Mouse (Mus musculus): ENCODE results near the gene Camta1. TPM values are rescaled to one million over a fixed set of nuclear protein-coding genes. Genes with fewer than 3 reads are reported as not detected.

The Camta1 gene
- polyA plus RNA-seq, 2 experiments = 7.3 to 32.8 TPM

DNA sequence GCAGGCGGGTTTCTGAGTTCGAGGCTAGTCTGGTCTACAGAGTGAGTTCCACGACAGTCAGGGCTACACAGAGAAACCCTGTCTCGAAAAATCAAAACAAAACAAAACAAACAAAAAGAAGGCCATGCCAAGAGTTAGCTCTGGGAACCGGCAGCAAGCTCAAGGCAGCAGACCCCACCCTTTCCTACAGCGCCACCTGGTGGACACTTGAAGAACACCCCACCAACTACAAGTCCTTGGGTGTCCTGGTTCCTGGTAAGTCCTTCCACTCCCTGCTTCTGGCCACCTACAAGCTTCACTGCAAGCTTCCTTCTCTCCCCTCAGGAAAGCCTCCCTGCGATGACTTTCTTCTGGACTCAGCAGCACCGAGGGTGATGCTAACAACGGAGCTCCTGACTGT lies 960.0 kb downstream of the Camta1 start:
- H3K9me3 ChIP-seq (ENCODE audit: control insufficient read depth, low read length) = no peaks in the 10 kb centered on the region
- WGBS (ENCODE audit: insufficient replicate concordance) = 47% methylated on average over 9 of the region's 9 CpGs
- H3K4me2 ChIP-seq (ENCODE audit: low read depth) = no peak overlapping the region
- DNase-seq (ENCODE audit: low read depth in 3 of 3, low spot score in 3 of 3) (peak in 2 of 3 experiments; percentile 59), ATAC-seq (ENCODE audit: insufficient read depth) (peak; percentile 8; the same call in 1 of the 2 replicates)
- no peak overlapping the region for H3K4me3 ChIP-seq (ENCODE audit: insufficient read depth in 1 of 2, low read depth in 2 of 2, low read length in 2 of 2)
- no peak overlapping the region for H3K27ac ChIP-seq
- TF ChIP-seq CTCF (IDR thresholded peaks at IDR 0.05; ENCODE audit: low read depth) (peak; percentile 95), EP300 (IDR thresholded peaks at IDR 0.05; ENCODE audit: low read depth) (no peak)
- H3K36me3 ChIP-seq (replicated peaks; ENCODE audit: control insufficient read depth, insufficient read depth, low read depth) = peaks cover 21% of the 10 kb centered on the region
- H3K27me3 ChIP-seq (ENCODE audit: control insufficient read depth, insufficient read depth, low read length) = no peaks in the 10 kb centered on the region
- H3K4me1 ChIP-seq (replicated peaks; ENCODE audit: control insufficient read depth in 2 of 2, insufficient read depth in 2 of 2, low read length in 1 of 2) = no peaks in the 10 kb centered on the region
- no peak overlapping the region for H3K9ac ChIP-seq (replicated peaks)

DNA sequence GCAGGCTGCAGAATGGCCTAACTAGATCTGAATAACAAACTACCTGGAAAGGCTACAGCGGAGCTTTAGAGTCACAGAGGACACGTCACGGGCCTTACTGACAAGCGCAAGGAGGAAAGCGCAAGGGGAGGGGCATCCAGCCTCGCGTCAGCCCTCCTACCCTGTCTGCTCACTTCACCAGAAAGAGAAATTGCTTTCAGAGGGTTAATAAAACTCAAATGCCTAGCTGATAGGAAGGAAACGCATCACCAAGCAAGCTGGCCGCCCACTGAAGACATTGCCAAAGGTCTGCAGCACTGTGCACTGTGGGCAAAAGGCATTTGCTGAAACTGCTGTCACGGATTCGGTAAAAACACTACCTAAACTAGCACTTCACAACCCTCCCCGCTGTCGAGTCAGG lies 961.2 kb downstream of the Camta1 start:
- no peak overlapping the region for H3K4me3 ChIP-seq (ENCODE audit: insufficient read depth in 1 of 2, low read depth in 2 of 2, low read length in 2 of 2)
- DNase-seq (ENCODE audit: low read depth in 3 of 3, low spot score in 3 of 3) (no peak), ATAC-seq (ENCODE audit: insufficient read depth) (no peak)
- H3K4me1 ChIP-seq (replicated peaks; ENCODE audit: control insufficient read depth in 2 of 2, insufficient read depth in 2 of 2, low read length in 1 of 2) = no peaks in the 10 kb centered on the region
- 84% methylated on average over 13 of the region's 13 CpGs for WGBS (ENCODE audit: insufficient replicate concordance)
- peaks cover 22% of the 10 kb centered on the region for H3K36me3 ChIP-seq (replicated peaks; ENCODE audit: control insufficient read depth, insufficient read depth, low read depth)
- H3K27ac ChIP-seq = no peak overlapping the region
- no peak overlapping the region for H3K9ac ChIP-seq (replicated peaks)
- H3K9me3 ChIP-seq (ENCODE audit: control insufficient read depth, low read length) = no peaks in the 10 kb centered on the region
- no peaks in the 10 kb centered on the region for H3K27me3 ChIP-seq (ENCODE audit: control insufficient read depth, insufficient read depth, low read length)
- no peak overlapping the region for H3K4me2 ChIP-seq (ENCODE audit: low read depth)
- TF ChIP-seq CTCF (IDR thresholded peaks at IDR 0.05; ENCODE audit: low read depth) (no peak), EP300 (IDR thresholded peaks at IDR 0.05; ENCODE audit: low read depth) (no peak)

DNA sequence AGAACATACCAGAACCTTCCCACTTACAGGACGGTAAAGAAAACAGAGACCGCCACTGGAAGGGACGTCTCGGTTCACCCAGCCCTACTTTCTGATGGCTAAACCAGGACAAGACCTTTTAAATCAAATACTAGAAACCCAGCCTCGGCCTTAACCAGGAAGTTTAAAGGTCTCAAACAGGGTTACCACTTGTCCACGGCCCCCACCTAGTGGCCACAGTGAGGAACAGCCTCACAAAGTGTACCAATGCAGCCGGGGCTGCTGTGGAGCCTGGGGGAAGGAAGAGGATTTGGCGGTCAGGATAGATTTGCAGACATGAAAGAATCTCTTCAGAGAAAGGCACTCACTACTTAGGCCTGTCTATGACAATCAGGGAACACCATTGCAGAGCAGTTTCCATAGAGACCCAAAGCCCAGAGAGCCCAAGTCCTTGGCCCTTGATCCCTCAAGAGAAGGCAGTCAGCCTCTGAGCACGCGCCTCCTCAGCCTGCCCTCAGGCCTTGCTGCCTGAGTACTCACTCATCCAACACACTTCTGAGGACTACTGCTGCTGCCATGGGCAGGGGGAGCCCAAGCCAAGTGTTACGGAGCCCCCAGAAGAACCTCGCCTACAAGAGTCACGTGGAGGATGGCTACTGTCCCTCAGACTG lies 962.8 kb downstream of the Camta1 start:
- Histone ChIP-seq H3K9ac (replicated peaks) (no peak overlapping the region), H3K36me3 (replicated peaks; ENCODE audit: control insufficient read depth, insufficient read depth, low read depth) (peaks cover 19% of the 10 kb centered on the region), H3K27me3 (ENCODE audit: control insufficient read depth, insufficient read depth, low read length) (no peaks in the 10 kb centered on the region), H3K9me3 (ENCODE audit: control insufficient read depth, low read length) (no peaks in the 10 kb centered on the region), H3K27ac (no peak overlapping the region), H3K4me3 (ENCODE audit: insufficient read depth in 1 of 2, low read depth in 2 of 2, low read length in 2 of 2) (no peak overlapping the region), H3K4me2 (ENCODE audit: low read depth) (no peak overlapping the region), H3K4me1 (replicated peaks; ENCODE audit: control insufficient read depth in 2 of 2, insufficient read depth in 2 of 2, low read length in 1 of 2) (no peaks in the 10 kb centered on the region)
- peak; percentile 92 for TF ChIP-seq CTCF (IDR thresholded peaks at IDR 0.05; ENCODE audit: low read depth)
- TF ChIP-seq EP300 (IDR thresholded peaks at IDR 0.05; ENCODE audit: low read depth) = no peak
- ATAC-seq (ENCODE audit: insufficient read depth) (0 out of 2 replicates have a peak, but pooled peaks have one; percentile 40), DNase-seq (ENCODE audit: low read depth in 3 of 3, low spot score in 3 of 3) (peak in 1 of 3 experiments; percentile 55)
- 55% methylated on average over 13 of the region's 13 CpGs for WGBS (ENCODE audit: insufficient replicate concordance)

DNA sequence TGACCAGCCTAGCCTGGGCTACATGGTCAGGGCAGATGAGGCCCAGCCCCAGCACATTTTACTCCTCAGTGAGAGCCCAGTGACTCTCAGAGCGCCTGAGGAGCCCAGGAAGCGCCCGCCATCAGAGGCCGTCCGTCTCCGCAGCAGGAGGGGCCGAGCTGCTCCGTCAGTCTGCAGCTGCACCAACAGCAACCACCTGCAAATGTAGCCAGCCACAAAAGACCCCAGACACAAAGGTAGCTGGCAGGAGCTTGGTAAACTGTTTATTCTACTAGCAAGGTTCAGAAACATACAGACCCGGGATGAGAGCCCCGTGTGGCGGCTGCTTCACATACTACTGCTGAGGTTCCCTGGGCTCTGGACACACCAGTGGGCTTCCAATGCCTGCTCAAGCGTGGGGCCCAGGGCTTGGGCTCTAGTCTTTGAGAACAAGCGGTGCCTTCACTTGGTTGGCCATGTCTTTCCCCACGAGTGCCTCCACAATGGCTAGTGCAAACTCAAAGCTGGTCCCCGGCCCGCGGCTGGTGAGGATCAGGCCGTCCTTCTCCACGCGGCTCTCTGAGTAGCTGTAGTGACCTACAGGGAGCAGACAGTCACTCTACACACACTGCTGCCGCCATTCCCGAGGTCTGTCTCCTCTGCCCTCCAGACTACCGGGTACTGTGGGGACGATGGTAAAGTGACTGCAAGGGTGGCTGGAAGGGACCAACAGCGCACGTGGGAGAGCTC lies 964.6 kb downstream of the Camta1 start:
- Histone ChIP-seq H3K4me3 (ENCODE audit: insufficient read depth in 1 of 2, low read depth in 2 of 2, low read length in 2 of 2) (no peak overlapping the region), H3K36me3 (replicated peaks; ENCODE audit: control insufficient read depth, insufficient read depth, low read depth) (peaks cover 14% of the 10 kb centered on the region; the same call in 1 of the 2 replicates), H3K9ac (replicated peaks) (no peak overlapping the region), H3K9me3 (ENCODE audit: control insufficient read depth, low read length) (no peaks in the 10 kb centered on the region), H3K4me1 (replicated peaks; ENCODE audit: control insufficient read depth in 2 of 2, insufficient read depth in 2 of 2, low read length in 1 of 2) (no peaks in the 10 kb centered on the region), H3K27me3 (ENCODE audit: control insufficient read depth, insufficient read depth, low read length) (no peaks in the 10 kb centered on the region), H3K4me2 (ENCODE audit: low read depth) (no peak overlapping the region), H3K27ac (no peak overlapping the region)
- TF ChIP-seq CTCF (IDR thresholded peaks at IDR 0.05; ENCODE audit: low read depth) (no peak), EP300 (IDR thresholded peaks at IDR 0.05; ENCODE audit: low read depth) (no peak)
- ATAC-seq (ENCODE audit: insufficient read depth) = no peak
- DNase-seq (ENCODE audit: low read depth in 3 of 3, low spot score in 3 of 3) = no peak
- 85% methylated on average over 26 of the region's 26 CpGs for WGBS (ENCODE audit: insufficient replicate concordance)
